Mouse (Mus musculus) lung, postnatal 0 days (tissue): ENCODE measurements around the gene Map6.

Experiments used
- CTCF ChIP-seq: IDR thresholded peaks from 2 replicates; pipeline ENCODE4 v1.5.1; 2016; ENCODE audit warnings: antibody characterized with exemption, mild to moderate bottlenecking
- EP300 ChIP-seq: IDR thresholded peaks from 2 replicates; pipeline ENCODE4 v1.6.1; 2016; ENCODE audit warnings: antibody characterized with exemption, mild to moderate bottlenecking, control low read depth

DNA sequence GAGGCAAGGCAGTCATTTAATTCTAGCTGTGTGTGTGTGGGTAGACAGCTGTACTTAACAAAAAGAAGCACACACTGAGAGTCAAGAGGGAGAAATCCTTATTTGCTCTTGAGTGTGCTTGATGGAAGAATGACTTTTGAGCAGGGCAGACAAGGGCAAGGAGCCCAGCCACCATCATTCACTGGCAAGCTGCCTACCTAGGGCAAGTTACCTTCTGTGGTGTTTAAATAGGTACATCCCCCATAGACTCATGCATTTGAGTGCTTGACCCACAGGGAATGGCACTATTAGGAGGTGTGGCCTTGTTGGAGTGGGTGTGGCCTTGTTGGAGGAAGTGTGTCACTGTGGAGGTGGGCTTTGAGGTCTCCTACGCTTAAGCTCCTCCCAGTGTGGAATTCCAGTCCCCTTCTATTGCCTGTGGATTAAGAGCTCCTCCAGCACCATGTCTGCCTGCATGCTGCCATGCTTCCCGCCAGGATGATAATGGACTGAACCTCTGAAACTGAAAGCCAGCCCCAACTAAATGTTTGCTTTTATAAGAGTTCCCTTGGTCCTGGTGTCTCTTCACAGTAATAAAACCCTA lies 27.0 kb downstream of the Map6 start:
- TF ChIP-seq CTCF (no peak), EP300 (no peak)
